Mouse (Mus musculus) bone marrow macrophage, adult 2 months (primary cell): ENCODE results near the gene Myl7. TPM values are rescaled to one million over a fixed set of nuclear protein-coding genes. Genes with fewer than 3 reads are reported as not detected.

Experiments used
- H3K27ac ChIP-seq: 2 replicates; pipeline ENCODE4 v1.5.1; 2012; ENCODE audit warnings: low read depth, low read length; ENCODE audit not compliant: insufficient read depth
- H3K4me1 ChIP-seq: 2 replicates; pipeline ENCODE4 v1.6.1; 2012; ENCODE audit warnings: low read length; ENCODE audit not compliant: control insufficient read depth, insufficient read depth
- H3K4me3 ChIP-seq: 2 replicates; pipeline ENCODE4 v1.5.1; 2012; ENCODE audit warnings: mild to moderate bottlenecking, low read length, moderate library complexity; ENCODE audit not compliant: insufficient read depth
- CTCF ChIP-seq: IDR thresholded peaks from 2 replicates; pipeline ENCODE4 v1.5.1; 2012; ENCODE audit warnings: low read depth, mild to moderate bottlenecking, low read length, moderate library complexity
- POLR2A ChIP-seq: IDR thresholded peaks from 2 replicates; pipeline ENCODE4 v1.6.1; 2012; ENCODE audit warnings: mild to moderate bottlenecking, low read depth, low read length, borderline replicate concordance
- polyA plus RNA-seq: library from polyadenylated mRNA; stranded (reverse); fragments of >200 nt; gene quantifications from 2 replicates; pipeline ENCODE4 v1.2.4, GENCODE M21; 2012; ENCODE audit not compliant: missing spikeins, insufficient read depth, insufficient read length

The Myl7 gene
- polyA plus RNA-seq, 1 experiment, result not detected

DNA sequence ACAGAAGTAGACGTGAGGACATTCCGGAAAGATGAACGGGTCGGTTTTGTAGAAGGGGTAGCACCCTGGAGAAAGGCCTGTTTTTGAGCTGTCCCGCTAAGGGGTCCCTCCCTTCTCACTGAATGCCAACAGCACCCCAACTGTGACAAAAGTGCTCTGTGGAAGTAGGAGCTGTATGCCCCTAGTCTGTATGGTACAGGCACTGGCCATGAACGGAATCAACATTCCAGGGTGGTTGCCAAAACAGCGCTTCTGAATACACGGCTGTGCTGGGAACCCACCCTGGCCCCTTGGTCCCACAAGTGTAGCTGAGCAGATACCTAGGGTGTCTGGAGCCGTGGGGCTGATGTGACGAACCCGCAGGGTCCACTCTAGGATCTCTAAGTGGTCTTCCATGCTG lies 25.9 kb downstream of the Myl7 start:
- H3K27ac ChIP-seq, result no peak overlapping the region
- H3K4me1 ChIP-seq, result peaks cover 10% of the 10 kb centered on the region
- TF ChIP-seq CTCF (no peak), POLR2A (no peak)
- H3K4me3 ChIP-seq, result no peak overlapping the region

DNA sequence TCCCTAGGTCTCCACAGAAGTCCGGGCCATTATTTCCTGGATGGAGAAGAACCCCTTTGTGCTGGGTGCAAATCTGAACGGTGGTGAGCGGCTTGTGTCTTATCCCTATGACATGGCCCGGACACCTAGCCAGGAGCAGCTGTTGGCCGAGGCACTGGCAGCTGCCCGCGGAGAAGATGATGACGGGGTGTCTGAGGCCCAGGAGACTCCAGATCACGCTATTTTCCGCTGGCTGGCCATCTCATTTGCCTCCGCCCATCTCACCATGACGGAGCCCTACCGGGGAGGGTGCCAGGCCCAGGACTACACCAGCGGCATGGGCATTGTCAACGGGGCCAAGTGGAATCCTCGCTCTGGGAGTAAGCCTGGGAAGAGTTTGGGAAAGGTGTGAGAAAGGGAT lies 28.5 kb downstream of the Myl7 start:
- H3K27ac ChIP-seq, result no peak overlapping the region
- no peaks in the 10 kb centered on the region for H3K4me1 ChIP-seq
- TF ChIP-seq POLR2A (no peak), CTCF (no peak)
- no peak overlapping the region for H3K4me3 ChIP-seq

DNA sequence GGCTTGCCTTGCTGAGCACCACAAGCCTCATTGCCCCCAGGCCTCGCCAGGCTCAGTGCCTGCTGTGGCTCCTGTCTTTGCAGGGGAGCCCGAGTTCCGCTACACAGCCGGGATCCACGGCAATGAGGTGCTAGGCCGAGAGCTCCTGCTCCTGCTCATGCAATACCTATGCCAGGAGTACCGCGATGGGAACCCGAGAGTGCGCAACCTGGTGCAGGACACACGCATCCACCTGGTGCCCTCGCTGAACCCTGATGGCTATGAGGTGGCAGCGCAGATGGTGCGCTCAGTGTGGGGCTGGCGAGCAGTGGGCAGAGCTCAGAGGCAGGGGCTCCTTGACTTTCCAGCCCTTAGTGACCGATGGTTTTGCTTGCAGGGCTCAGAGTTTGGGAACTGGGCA lies 29.3 kb downstream of the Myl7 start:
- Histone ChIP-seq H3K4me3 (no peak overlapping the region), H3K4me1 (no peaks in the 10 kb centered on the region), H3K27ac (no peak overlapping the region)
- TF ChIP-seq CTCF (no peak), POLR2A (no peak)

DNA sequence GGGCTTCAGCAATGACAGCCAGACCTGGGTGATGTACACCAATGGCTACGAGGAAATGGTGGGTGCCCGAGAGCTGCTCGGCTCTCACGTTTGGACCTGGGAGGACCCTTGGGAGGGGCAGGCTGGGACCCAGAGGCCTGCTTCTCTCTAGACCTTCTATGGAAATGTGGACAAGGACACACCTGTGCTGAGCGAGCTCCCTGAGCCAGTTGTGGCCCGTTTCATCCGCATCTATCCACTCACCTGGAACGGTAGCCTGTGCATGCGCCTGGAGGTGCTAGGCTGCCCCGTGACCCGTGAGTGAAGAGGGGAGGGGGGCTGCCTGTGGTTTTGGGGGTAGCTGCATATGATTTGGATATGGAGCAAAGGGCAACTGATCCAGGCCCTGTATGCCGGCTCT lies 30.3 kb downstream of the Myl7 start:
- TF ChIP-seq POLR2A, result no peak
- no peak for TF ChIP-seq CTCF
- H3K27ac ChIP-seq, result no peak overlapping the region

DNA sequence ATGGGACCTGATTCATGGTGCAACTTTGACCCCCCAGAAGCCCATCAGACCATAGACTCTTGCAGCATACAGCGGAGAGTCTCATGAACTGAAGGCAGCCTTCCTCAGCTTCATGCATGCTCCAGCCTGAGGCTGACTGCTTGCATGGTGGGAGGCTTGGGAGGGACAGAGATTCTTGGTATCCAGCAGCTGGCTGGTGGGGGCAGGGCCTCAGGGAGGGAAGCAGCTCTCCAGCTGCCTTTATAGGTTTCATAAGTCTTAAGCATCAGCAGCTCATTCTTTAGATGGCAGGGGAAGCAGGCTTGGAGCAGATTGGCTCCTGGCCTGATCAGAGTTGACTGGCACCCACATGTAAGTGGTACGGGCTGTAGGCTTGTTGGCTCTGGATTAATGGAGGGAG lies 31.4 kb downstream of the Myl7 start:
- Histone ChIP-seq H3K4me3 (no peak overlapping the region), H3K27ac (no peak overlapping the region), H3K4me1 (no peaks in the 10 kb centered on the region)
- no peak for TF ChIP-seq CTCF
- TF ChIP-seq POLR2A, result no peak

More for the DNA sequence above, 30.3 kb downstream of the Myl7 start:
- no peaks in the 10 kb centered on the region for H3K4me1 ChIP-seq
- no peak overlapping the region for H3K4me3 ChIP-seq

DNA sequence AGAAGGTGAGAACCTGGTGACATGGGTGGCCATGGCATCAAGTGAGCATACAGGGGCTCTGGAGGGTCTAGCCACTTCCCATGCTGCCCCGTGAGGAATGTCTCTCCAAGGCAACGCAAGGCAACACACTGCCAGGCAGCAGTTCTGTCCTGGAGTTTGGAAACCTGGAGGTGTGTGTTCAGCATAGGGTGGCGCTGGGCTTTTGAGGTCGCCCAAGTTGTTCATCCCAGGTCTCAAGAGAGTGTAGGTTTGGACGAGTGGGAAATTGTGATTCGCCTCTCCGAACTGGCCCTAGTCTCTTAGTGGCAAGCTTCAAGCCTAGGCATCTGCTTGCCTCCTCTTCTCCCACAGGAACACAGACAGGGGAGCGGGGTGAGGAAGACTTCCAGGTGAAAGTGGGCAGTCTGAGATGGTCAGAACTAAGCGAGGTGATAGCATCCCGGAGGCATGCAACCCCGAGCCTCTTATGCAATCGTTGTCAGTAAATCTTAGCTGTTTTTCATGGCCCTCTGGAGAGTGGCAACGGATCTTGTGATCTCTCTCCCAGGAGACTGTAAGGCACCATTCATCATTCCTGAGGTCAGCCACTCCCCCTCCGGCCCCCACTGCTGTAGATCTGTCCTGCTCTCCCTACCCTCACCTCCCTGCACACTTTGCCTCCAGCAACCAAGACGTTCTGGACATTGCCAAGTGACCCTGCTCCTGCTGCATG lies 36.0 kb downstream of the Myl7 start:
- H3K27ac ChIP-seq, result no peak overlapping the region
- TF ChIP-seq POLR2A, result no peak
- H3K4me3 ChIP-seq, result no peak overlapping the region
- H3K4me1 ChIP-seq, result no peaks in the 10 kb centered on the region

DNA sequence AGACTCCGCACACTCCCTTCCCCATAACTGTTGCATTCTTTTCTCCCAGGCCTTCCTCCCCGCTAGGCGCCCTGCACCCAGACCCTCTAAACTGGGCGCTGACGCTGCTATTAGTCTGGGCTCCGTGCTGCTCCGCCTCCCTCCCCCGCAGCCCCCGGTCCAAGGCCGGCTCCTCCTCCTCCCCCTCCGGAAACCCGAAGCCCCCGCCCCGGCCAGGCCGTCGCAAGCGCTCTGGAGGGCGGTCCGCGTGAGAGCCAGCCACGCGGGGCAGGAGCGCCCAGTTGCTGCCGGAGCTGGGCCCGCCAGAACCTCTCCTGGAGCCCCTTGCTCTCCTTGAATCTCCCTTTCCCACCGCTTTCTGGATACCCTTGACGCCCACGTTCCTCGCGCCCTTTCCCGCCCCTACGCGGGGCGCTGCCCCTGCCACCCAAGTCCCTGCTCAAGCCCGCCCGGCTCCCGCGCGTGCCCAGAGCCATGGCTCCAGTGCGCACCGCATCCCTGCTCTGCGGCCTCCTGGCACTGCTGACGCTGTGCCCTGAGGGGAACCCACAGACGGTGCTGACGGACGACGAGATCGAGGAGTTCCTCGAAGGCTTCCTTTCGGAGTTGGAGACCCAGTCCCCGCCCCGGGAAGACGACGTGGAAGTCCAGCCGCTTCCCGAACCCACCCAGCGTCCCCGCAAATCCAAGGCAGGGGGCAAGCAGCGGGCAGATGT lies 36.7 kb downstream of the Myl7 start, which contains the start of gene Aebp1:
Gene Aebp1, plus strand, starts transcription at position 270 of the 716 bp plus-strand sequence.
- Histone ChIP-seq H3K4me1 (no peaks in the 10 kb centered on the region), H3K4me3 (0 out of 2 replicates have a peak within 1 kb of the TSS, but pooled peaks have one; percentile 15), H3K27ac (no peak within 1 kb of the TSS)
- TF ChIP-seq CTCF, result no peak
- TF ChIP-seq POLR2A, result no peak

DNA sequence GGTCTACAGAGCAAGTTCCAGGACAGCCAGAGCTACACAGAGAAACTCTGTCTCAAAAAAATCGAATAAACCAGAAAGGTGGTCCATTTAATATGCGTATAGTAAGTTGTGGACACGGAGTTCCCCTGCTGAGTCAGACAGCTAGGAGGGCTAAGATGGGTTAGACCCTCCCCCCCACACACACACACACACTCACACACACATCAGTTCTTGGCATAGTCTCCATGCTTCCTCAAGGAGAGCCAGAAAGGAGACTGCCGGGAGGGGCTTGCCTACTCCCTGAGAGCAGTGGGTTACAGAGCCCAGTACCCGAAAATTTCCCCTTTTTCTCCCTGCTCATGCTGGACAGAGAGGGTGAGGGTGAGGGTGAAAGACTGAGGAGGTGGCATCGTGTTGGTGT lies 37.9 kb downstream of the Myl7 start:
- TF ChIP-seq POLR2A, result no peak
- peaks cover 6% of the 10 kb centered on the region; the same call in 1 of the 2 replicates for H3K4me1 ChIP-seq
- no peak overlapping the region for H3K4me3 ChIP-seq
- no peak overlapping the region for H3K27ac ChIP-seq

DNA sequence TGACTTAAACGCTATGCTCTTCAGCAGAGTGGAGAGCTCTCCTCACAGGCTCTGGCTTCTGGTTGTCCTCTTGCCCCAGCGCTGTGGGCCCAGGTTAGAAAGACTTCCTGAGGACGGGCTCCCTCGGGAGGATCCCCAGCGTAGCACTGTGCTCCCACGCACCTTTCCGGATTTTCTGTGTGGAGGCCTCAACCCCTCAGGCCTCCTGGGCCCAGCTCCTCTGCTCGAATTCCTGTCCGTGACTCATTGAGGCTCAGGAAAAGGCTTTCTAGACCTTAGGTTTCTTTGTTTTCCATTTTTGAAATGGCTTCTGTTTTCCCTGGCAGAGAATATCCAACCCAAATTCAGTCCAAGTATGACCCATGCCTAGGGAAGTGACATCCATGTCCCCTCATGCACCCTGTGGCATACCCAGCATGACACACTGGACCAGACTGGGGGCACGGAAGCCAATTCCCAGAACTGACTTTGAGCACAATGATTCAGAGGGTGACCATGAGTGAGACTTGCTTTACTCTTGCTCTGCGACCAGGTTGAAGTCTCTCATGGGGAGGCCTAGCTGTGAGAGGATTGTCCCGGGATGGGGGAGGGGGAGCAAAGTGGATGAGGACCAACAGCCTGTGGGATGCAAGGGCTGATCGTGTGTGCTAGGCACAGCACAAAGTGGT lies 38.6 kb downstream of the Myl7 start:
- Histone ChIP-seq H3K27ac (no peak overlapping the region), H3K4me1 (peaks cover 6% of the 10 kb centered on the region; the same call in 1 of the 2 replicates), H3K4me3 (no peak overlapping the region)
- no peak for TF ChIP-seq CTCF
- TF ChIP-seq POLR2A, result no peak

DNA sequence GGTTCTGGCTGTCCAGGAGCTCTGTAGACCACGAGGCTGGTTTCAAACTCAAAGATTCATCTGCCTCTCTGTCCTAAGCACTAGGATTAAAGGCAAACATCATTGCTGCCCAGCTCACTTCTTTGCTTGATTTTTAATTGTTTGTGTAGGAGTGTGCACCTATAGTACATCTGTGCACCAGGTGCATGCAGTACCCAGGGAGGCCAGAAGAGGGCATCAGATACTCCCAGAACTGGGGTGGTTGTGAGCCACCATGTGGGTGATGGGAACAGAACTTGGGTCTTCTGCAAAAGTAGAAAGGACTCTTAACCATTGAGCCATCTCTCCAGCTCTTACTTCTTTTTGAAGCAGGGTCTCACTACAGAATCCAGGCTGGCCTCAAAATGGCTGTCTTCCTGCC lies 39.9 kb downstream of the Myl7 start:
- peaks cover 6% of the 10 kb centered on the region; the same call in 1 of the 2 replicates for H3K4me1 ChIP-seq
- H3K4me3 ChIP-seq, result no peak overlapping the region
- TF ChIP-seq CTCF, result no peak
- TF ChIP-seq POLR2A, result no peak
- no peak overlapping the region for H3K27ac ChIP-seq
